Mouse (Mus musculus) right cerebral cortex, postnatal 36 days (tissue): ENCODE data around the gene Tns1.
A peak's percentile ranks its signal among the peaks of the same experiment; 100 is the strongest.

Experiments used
- DNase-seq, 2 experiments: peaks; one replicate each; pipeline ENCODE4 v3.0.0; 2022; ENCODE audit warnings: low spot score in 2 of 2, mixed read lengths in 1 of 2

Tns1 gene

GRCm38 (mm10) chr1:73935442-73936080 is 188.7 kb downstream of the Tns1 start:
- DNase-seq, result no peak

GRCm38 (mm10) chr1:73933146-73933490 is 191.1 kb downstream of the Tns1 start:
- DNase-seq, result peak; percentile 57 to 65

DNA sequence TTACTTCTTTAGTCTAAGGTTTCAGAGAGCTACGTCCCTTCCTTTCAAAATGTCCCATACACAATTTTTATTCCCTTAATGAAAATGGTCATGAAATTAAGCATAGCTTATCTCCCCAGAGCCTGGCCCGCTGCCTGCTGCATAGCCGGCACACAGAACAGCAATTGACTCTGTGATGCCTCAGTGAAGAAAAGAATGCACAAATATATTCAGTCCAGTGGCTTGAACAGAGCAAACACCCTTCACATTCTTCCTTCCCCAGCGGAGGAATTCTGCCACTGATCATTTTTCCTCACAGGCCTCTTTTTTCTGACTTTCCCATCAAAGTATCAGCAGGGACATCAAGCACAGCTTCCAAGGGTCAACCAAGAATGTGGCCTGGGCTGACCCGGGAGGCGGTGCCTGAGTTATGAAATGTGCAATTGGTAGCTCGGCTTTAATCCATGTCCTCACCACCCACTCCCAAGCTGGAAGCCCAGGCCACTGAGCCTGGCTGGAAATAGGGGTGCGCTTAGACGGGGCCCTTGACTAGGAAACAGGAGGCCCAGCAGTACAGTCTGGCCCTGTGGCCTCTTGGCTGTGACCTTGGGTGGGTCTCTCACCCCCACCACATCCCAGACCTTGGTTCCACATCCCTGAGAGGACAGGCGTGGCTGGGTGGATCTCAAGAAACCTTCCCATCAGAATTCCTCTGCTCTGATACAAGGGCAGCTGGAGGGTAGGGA is 191.7 kb downstream of the Tns1 start:
- no peak for DNase-seq

- no peak for DNase-seq
These were observed 192.4 kb downstream of the Tns1 start for GRCm38 (mm10) chr1:73931851-73932250.

DNA sequence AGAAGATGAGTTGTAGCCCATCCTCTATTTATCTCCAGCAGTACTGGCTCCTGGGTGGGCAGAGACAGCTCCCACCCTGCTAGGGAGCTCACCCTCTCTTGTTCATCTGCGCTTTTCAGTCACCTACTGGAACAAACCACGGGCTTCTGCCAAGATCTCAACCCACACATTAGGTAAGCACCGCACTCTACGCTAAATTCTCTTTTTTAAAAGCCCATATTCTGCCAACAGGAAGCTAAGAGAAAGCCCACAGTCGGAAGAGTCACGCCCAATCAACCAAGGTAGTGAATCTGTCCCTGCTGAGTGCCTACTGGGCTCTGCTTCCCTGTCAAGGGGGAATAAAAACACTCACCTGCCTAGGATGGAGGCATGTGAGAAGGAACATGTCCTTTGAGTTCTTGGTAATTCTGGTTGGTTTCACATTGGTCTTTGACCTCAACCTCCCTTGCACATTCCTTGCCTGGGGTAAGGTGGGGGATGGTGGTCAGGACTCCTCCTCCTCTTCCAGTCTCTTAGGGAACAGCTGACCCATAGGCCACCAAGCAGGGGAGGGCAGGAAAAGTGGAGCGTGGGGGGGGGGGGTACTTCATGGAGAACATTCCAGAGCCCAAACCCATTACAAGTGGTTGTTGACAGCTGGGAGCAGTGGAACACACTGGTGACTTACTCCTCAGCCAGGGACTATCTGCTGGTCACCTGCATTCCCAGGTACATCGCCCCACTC is 193.7 kb downstream of the Tns1 start:
- DNase-seq, result no peak

- no peak for DNase-seq
These were observed 194.3 kb downstream of the Tns1 start for GRCm38 (mm10) chr1:73929952-73930329.

DNA sequence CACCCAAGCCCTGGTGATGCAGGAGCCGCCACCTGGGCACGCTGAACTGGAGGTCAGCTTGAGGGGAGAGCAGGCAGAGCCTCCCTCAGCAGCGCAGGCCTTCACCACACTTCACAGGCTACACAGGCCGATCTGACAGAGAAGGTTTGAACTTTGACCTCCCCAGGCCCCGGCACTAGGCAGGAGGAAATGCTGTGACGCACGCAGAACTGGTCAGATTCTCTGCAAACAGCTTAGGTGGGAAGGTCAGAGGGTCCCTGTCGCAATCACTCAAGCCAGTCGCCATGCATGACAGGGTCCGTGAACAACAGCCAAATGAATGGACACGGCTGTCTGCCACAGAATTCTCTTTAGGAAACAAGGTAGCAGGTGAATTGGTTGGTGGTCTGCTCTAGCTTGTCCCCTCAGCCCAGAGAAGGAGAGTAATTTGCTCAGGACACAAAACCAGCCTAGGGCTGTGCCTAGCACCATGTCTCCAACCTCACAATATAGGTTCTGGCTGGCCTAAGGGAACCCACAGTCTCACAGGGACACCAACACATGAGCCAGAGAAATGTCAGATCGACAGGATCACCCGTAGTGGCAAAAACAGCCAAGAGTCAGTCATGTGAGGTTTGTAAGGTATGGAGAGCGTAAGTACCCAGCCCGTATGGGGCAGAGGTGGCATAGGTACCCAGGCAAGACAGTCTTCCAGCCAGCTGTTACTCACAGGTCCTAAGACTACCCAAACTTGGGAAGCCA is 194.9 kb downstream of the Tns1 start:
- no peak for DNase-seq

DNA sequence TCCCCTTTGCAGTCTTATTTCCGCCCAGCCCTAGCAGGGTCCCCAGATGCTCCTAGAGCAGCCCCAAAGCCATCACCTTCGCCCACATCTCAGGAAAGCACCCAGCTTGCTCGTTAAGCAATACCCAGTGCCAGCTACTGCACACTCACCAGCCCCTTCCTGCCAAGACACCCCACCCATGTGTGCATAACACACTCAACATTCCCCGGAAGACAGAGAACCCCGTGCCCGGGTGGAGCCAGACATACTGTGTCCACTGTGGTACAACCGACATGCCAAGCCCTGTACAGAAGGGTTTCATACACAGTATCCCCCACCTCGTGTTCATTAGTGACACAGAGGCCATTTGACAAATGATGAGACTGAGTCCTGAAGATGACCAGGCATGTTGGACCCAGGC is 195.9 kb downstream of the Tns1 start:
- no peak for DNase-seq

GRCm38 (mm10) chr1:73927819-73928218 is 196.4 kb downstream of the Tns1 start:
- no peak for DNase-seq

DNA sequence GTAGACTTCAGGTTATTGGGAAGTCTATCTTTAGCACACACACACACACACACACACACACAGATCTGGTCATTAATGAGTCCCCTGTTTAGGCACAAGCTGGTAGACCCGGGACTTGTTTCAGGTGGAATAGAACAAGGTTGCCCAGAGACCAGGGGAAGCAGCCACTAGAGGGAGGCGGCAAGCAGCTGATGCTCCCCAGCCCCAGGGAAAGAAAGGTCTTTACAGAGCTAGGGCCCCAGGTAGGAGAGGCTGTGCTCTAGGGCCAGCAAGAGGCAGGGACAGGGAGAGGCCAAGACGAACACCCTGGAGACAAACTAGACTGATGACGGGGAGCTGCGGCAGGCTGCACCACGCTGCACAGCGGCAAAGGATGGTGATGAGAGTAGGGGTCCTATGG is 198.0 kb downstream of the Tns1 start:
- DNase-seq, result no peak

- DNase-seq, result no peak
These were observed 199.2 kb downstream of the Tns1 start for GRCm38 (mm10) chr1:73924871-73925610.

DNA sequence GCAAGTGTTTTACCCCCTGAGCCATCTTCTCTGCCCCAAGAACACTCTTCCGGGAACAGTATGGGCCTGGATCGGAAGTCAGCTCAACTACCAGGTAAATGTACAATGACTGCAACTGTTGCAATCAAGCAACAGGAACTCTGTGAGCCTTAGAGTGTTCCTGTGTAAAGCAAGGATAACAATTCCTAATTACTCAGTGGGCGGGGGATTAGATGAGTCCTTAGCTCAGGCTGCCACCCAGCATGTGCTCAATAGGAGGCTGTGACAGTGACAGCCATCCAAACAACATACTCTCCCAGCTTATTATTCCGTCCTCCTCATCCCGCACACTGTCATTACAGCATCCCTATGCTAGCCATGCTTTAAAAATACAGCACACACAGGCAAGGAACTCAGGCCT is 200.0 kb downstream of the Tns1 start:
- no peak for DNase-seq

DNA sequence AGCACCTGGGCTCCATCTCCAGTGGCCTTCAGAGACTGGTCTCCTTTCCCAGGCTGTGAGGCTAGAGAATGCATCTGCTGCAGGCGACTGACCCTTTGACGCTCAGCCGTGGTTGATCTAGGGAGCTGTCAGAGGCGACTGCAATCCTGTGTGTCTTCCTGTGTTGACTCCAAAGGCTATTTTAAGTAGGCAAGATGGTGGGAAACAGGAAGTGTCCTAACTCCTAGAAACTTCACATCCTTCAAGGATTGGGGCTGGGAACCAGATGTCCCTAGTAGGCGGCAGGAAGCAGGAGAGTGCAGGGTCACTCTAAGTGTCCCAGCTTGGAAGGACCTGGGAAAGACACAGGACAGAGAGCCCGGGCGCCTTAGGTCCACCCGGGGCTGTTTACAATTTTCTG is 201.1 kb downstream of the Tns1 start:
- DNase-seq, result no peak

DNA sequence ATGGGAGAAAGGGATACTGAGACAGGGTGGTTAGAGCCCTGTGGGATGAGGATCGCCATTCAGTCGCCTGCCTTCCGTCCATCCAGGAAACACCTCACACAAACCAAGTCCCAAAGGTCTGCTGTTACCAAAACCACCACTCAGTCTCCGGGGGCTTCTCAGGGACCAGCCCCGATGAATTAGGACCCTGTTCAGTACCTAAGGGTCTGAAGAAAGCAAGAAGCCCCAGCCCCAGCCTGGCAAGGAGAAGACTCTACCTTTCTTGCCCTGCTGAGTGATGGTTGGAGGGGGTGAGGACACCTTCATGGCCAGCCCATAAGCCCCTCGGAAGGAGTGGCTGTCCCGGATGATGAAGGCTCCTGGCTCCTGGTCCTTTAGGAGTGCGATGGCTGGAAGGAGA is 203.5 kb downstream of the Tns1 start:
- no peak for DNase-seq

DNA sequence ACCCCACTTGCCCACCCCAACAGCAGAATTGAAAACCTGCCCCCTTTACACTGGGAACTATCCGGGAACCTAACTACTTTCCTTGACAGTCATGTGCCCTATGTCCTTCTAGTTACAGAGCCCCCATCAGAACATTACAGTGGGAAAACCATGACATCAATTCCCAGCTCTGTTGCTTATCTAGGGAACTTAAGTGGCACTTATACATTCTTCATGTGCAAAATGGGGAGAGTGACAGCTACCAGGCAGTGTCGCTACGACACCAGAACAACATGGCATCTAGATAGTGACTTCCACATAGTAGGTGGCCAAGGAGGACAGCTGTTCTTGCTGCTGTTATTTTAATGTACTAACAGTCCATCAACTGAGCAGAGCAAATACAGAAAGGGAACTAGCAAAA is 204.3 kb downstream of the Tns1 start:
- DNase-seq, result no peak

DNA sequence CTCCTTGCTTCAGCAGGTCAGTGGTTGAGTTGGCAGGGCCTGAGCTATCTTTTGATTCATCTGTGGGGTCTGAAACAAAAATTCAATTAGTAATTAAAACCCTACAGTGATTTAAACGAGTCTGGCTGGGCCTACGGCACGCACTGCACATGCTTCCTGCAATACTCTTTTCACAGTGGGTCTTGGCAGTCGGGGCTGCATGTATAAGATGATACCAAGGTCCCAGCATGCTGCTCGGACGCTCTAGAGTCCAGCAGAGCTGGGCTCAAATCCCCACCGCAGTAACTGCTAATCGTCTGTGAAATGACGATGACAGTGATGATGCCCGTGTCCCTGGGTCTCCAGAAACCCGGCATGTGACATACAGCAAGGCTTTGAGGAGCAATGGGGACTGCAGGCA is 206.2 kb downstream of the Tns1 start:
- no peak for DNase-seq

DNA sequence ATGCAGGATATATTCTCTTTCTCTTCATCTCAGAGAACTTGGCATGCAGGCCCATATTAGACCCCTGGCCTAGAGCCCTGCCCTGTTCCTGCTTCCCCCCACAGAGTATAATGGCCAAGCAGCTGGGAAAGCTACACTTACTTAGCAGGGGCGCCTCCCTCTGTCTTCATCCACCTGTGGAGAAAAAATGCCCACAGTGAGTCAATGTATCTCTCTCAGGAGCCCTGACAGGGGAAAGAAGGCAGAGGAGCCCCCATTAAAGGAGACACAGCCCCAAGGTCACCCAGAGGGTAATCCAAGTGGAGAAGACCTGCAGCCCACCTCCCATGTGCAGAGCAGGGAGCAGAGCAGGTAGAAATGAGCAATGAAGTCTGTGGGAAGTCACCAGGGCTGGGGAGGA is 208.0 kb downstream of the Tns1 start:
- DNase-seq, result peak in 1 of 2 experiments; percentile 0

DNA sequence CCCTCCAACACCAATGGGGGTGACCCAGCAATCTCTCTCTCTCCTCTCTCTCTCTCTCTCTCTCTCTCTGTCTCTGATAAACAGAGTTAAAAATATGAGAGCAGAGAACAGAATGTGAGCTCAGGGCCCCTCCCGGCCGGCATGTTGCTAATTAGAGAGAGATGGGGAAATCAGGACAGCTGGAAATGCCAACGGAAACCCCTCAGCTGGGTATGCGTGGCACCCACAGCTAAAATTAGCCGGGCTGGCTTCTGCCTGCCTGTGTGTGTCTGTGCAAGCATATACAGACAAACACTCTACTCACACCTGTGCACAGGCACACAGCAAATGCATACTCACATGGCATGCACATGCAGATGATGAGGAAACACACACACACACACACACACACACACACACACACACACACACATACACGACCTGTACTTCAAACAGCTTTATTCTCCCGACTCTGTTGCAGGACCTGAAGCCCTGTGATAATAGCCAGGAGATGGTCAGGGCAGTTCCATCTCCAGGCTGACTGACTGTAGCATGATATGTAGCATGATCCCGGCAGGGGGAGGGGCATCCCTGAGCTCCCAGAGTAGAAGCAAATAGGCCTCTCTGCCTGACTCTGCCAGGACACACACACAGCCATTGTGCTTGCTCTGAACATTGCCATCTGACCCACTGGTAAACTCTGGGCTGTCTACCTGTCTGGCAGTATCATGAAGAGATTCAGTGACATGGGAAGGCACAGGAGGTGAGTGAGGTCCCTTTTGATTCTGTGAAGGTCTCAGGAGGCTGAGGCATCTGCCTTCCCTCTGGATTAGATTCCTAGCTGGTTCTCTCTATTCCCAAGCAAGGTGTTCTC is 208.8 kb downstream of the Tns1 start:
- peak; percentile 64 to 66 for DNase-seq

- DNase-seq, result no peak
These were observed 210.2 kb downstream of the Tns1 start for GRCm38 (mm10) chr1:73914076-73914475.

- peak in 1 of 2 experiments; percentile 0 for DNase-seq
These were observed 210.9 kb downstream of the Tns1 start for GRCm38 (mm10) chr1:73913071-73914005.
